Mouse (Mus musculus): Measurements from ENCODE around the gene Paqr8.

GRCm38 (mm10) chr1:20941857-20942256 lies 51.5 kb downstream of the Paqr8 start:
- no peak for TF ChIP-seq CTCF (IDR thresholded peaks at IDR 0.05; ENCODE audit: low read depth)
- no peak for TF ChIP-seq EP300 (IDR thresholded peaks at IDR 0.05; ENCODE audit: low read depth)

Measured in heart, postnatal 0 days (tissue).